Mouse (Mus musculus) midbrain, embryonic 13.5 days (tissue): Measurements from ENCODE around the gene Tex9. TPM values are rescaled to one million over a fixed set of nuclear protein-coding genes. Genes with fewer than 3 reads are reported as not detected.
A peak's percentile ranks its signal among the peaks of the same experiment; 100 is the strongest.

Experiments used
- ATAC-seq: fragments of 200-750 bp; cut with Nextera tagmentation; 2 replicates; pipeline ENCODE4 v1.8.0; 2017; ENCODE audit warnings: mild to moderate bottlenecking, moderate TSS enrichment, moderate library complexity
- H3K27ac ChIP-seq: fragments of 300-500 bp; sonication (generic); 2 replicates; pipeline ENCODE4 v1.5.1; 2015; ENCODE audit warnings: inconsistent platforms, mild to moderate bottlenecking, moderate library complexity
- H3K27me3 ChIP-seq: fragments of 300-500 bp; sonication (generic); 2 replicates; pipeline ENCODE4 v1.6.1; 2015; ENCODE audit warnings: mild to moderate bottlenecking, inconsistent platforms
- H3K36me3 ChIP-seq: fragments of 300-500 bp; sonication (generic); 2 replicates; pipeline ENCODE4 v1.6.1; 2015; ENCODE audit warnings: mild to moderate bottlenecking, inconsistent platforms
- H3K4me1 ChIP-seq: fragments of 300-500 bp; sonication (generic); replicated peaks from 2 replicates; pipeline ENCODE4 v1.6.1; 2015; ENCODE audit warnings: inconsistent platforms
- H3K4me2 ChIP-seq: fragments of 300-500 bp; sonication (generic); replicated peaks from 2 replicates; pipeline ENCODE4 v1.6.1; 2015; ENCODE audit warnings: moderate library complexity, mild to moderate bottlenecking, inconsistent platforms
- H3K4me3 ChIP-seq: fragments of 300-500 bp; sonication (generic); replicated peaks from 2 replicates; pipeline ENCODE4 v1.5.1; 2015; ENCODE audit warnings: mild to moderate bottlenecking, inconsistent platforms
- H3K9ac ChIP-seq: fragments of 300-500 bp; sonication (generic); replicated peaks from 2 replicates; pipeline ENCODE4 v1.6.1; 2015; ENCODE audit warnings: mild to moderate bottlenecking, inconsistent platforms
- H3K9me3 ChIP-seq: fragments of 300-500 bp; sonication (generic); 2 replicates; pipeline ENCODE4 v1.6.1; 2016; ENCODE audit warnings: mild to moderate bottlenecking, inconsistent platforms
- WGBS: fragments of 180-500 bp; shearing (Covaris S2); methylation state at CpG from one replicate; pipeline ENCODE4 v1.1.7; 2015; 5-methylcytosine and 5-hydroxymethylcytosine counted together
- polyA plus RNA-seq: library from polyadenylated mRNA; unstranded; fragments of >200 nt; fragmentation: Nextera tagmentation; extraction: Ambion mirVana; gene quantifications from 2 replicates; pipeline ENCODE4 v1.2.1, GENCODE M21; 2015

The Tex9 gene
- polyA plus RNA-seq, 1 experiment from 2014 or later = 50.7 TPM

DNA sequence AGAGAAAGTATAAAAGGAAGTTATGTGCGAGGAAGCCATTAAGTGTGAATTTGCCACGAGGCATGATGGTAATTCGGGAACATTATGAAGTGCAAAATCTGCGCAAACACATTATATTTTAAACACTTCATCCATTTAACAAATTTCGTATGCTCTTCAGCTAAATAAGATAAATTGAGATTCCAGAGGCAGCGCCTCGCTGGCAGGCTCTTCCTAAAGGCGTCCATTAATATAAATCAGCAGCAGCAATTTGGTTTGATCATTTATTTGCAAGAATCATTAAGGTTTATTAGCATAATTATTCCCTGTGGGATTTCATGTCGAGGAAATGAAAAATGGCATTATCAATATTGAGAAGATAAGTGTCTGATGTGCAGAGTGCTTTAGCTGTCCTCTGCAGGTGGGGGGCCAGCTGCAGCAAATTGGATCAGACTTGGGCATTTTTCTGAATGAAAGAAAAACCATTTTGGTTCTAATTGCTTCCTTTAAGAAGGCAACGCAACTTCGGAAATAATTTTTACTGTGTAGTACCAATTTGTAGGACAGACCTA lies 66.6 kb downstream of the Tex9 start:
- Histone ChIP-seq H3K4me3 (no peak overlapping the region), H3K4me1 (peaks cover 24% of the 10 kb centered on the region), H3K36me3 (no peaks in the 10 kb centered on the region), H3K9me3 (no peaks in the 10 kb centered on the region), H3K9ac (no peak overlapping the region), H3K4me2 (no peak overlapping the region), H3K27me3 (no peaks in the 10 kb centered on the region), H3K27ac (no peak overlapping the region)
- no peak for ATAC-seq
- 72% methylated on average over 11 of the region's 11 CpGs for WGBS

DNA sequence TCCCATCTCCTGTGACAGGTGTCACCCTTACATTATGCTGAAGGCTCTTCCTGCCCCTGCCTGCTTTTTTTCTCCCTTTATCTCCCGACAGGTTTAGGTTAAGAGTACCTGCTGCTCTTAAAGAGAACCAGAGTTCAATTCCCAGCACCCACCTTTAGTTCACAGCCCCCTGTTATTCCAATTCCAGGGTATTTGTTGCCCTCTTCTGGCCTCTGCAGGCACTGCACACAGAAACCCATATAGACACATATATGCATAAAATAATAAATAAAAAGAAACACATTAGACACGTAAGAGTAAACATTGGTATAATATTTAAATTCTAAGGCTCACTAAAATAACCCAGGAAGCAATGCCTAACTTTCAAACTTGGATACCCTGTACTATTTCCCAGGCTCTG lies 69.3 kb downstream of the Tex9 start:
- H3K27me3 ChIP-seq = no peaks in the 10 kb centered on the region
- no peak overlapping the region for H3K9ac ChIP-seq
- H3K27ac ChIP-seq = peak overlapping the region; percentile 63; the same call in 1 of the 2 replicates
- H3K4me1 ChIP-seq = peaks cover 24% of the 10 kb centered on the region
- no peaks in the 10 kb centered on the region for H3K36me3 ChIP-seq
- ATAC-seq = no peak
- no peak overlapping the region for H3K4me2 ChIP-seq
- no peak overlapping the region for H3K4me3 ChIP-seq
- 89% methylated on average over 2 of the region's 2 CpGs for WGBS
- H3K9me3 ChIP-seq = no peaks in the 10 kb centered on the region

- Histone ChIP-seq H3K4me1 (peaks cover 24% of the 10 kb centered on the region), H3K27me3 (no peaks in the 10 kb centered on the region), H3K9ac (no peak overlapping the region), H3K27ac (peak overlapping the region; percentile 63), H3K4me2 (no peak overlapping the region), H3K4me3 (no peak overlapping the region), H3K36me3 (no peaks in the 10 kb centered on the region), H3K9me3 (no peaks in the 10 kb centered on the region)
- 60% methylated on average over 11 of the region's 11 CpGs for WGBS
- peak; percentile 38; the same call in 1 of the 2 replicates for ATAC-seq
Observed at GRCm38 (mm10) chr9:72422284-72422683, 69.7 kb downstream of the Tex9 start.

- H3K4me1 ChIP-seq = peaks cover 23% of the 10 kb centered on the region
- no peak for ATAC-seq
- 88% methylated on average over 3 of the region's 3 CpGs for WGBS
Observed at GRCm38 (mm10) chr9:72420490-72420889, 71.5 kb downstream of the Tex9 start.

DNA sequence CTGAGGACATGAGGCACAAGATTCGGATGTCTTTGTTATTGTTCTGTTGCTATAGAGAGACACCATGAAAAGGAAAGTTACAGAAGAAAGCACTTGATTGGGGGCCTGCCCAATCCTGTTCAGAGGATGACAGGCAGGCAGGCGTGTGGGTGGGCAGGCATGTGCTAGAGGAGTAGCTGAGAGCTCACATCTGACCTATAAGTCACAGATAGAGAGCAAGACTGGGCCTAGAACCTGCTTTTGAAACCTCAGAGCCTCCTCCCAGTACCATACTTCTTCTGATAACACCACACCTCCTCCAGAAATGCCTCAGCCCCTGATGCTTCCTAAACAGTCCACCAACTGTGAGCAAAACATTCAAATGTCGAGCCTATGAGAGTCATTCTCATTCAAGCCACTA lies 73.6 kb downstream of the Tex9 start:
- Histone ChIP-seq H3K4me2 (no peak overlapping the region), H3K4me3 (no peak overlapping the region), H3K27me3 (no peaks in the 10 kb centered on the region), H3K4me1 (peaks cover 18% of the 10 kb centered on the region), H3K9me3 (no peaks in the 10 kb centered on the region), H3K27ac (no peak overlapping the region), H3K9ac (no peak overlapping the region), H3K36me3 (no peaks in the 10 kb centered on the region)
- no peak for ATAC-seq
- WGBS = 79% methylated on average over 3 of the region's 3 CpGs

More at GRCm38 (mm10) chr9:72420490-72420889, 71.5 kb downstream of the Tex9 start:
- Histone ChIP-seq H3K27me3 (no peaks in the 10 kb centered on the region), H3K9me3 (no peaks in the 10 kb centered on the region), H3K27ac (no peak overlapping the region), H3K4me2 (no peak overlapping the region), H3K9ac (no peak overlapping the region), H3K36me3 (no peaks in the 10 kb centered on the region), H3K4me3 (no peak overlapping the region)

DNA sequence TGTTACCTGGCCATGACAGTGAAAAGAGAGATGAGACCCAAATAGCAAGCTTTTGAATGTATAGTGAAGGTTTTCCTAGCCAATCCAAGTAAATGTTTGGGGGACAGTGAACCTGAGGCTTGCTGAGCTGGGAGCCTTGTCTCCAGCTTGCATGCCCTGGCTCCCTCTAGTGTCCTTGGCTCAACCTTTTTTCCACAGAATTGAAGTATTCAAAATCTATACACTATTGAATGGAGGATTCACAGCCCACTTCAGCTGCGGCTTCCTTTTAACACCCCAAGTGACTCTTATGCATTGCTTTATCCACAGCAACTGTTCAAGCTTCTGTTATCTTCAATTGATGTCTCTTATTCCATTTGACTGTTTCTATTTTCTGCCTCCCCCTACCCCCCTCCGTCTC lies 80.3 kb downstream of the Tex9 start:
- ATAC-seq = no peak

GRCm38 (mm10) chr9:72409381-72410225 lies 82.4 kb downstream of the Tex9 start:
- no peak overlapping the region for H3K9ac ChIP-seq
- H3K4me3 ChIP-seq = no peak overlapping the region
- H3K36me3 ChIP-seq = no peaks in the 10 kb centered on the region
- no peaks in the 10 kb centered on the region for H3K27me3 ChIP-seq
- peak; percentile 73 for ATAC-seq
- H3K4me1 ChIP-seq = peaks cover 15% of the 10 kb centered on the region
- no peaks in the 10 kb centered on the region for H3K9me3 ChIP-seq
- H3K27ac ChIP-seq = 0 out of 2 replicates have a peak overlapping the region, but pooled peaks have one; percentile 0
- 31% methylated on average over 15 of the region's 15 CpGs for WGBS
- H3K4me2 ChIP-seq = peak overlapping the region; percentile 22; the same call in 1 of the 2 replicates

More for the DNA sequence above, 80.3 kb downstream of the Tex9 start:
- no peak overlapping the region for H3K4me3 ChIP-seq
- WGBS = 87% methylated on average over 2 of the region's 2 CpGs
- H3K27ac ChIP-seq = no peak overlapping the region
- no peak overlapping the region for H3K4me2 ChIP-seq
- H3K27me3 ChIP-seq = no peaks in the 10 kb centered on the region
- H3K9me3 ChIP-seq = no peaks in the 10 kb centered on the region
- peaks cover 15% of the 10 kb centered on the region for H3K4me1 ChIP-seq
- H3K9ac ChIP-seq = no peak overlapping the region
- H3K36me3 ChIP-seq = no peaks in the 10 kb centered on the region

DNA sequence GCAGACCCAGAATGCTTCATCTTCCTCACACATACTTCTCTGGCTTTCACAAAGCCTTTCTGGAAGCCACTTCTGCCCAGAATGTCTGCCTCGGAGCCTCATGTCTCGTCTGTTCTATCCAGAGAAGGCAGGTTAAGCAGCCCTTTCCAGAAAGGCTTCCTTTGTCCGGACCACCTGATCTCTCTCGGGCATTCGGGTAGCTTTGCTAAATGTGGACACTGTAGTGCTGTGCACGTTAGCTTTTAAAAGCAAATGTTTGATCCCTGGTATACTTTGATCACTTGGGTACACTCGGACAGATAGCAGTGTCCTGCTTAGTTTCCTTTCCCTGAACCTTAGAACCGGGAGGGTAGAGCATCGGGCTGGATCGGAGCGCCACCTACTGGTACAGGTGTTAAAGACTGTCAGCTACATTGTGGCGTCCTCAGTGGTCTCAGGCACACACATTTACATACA lies 83.9 kb downstream of the Tex9 start:
- H3K9me3 ChIP-seq = no peaks in the 10 kb centered on the region
- peaks cover 23% of the 10 kb centered on the region for H3K4me1 ChIP-seq
- H3K27ac ChIP-seq = no peak overlapping the region
- H3K9ac ChIP-seq = peak overlapping the region; percentile 46; the same call in 1 of the 2 replicates
- peak overlapping the region; percentile 45 for H3K4me2 ChIP-seq
- peak overlapping the region; percentile 18 for H3K4me3 ChIP-seq
- 11% methylated on average over 12 of the region's 12 CpGs for WGBS
- peak; percentile 87 for ATAC-seq
- no peaks in the 10 kb centered on the region for H3K36me3 ChIP-seq
- H3K27me3 ChIP-seq = no peaks in the 10 kb centered on the region

DNA sequence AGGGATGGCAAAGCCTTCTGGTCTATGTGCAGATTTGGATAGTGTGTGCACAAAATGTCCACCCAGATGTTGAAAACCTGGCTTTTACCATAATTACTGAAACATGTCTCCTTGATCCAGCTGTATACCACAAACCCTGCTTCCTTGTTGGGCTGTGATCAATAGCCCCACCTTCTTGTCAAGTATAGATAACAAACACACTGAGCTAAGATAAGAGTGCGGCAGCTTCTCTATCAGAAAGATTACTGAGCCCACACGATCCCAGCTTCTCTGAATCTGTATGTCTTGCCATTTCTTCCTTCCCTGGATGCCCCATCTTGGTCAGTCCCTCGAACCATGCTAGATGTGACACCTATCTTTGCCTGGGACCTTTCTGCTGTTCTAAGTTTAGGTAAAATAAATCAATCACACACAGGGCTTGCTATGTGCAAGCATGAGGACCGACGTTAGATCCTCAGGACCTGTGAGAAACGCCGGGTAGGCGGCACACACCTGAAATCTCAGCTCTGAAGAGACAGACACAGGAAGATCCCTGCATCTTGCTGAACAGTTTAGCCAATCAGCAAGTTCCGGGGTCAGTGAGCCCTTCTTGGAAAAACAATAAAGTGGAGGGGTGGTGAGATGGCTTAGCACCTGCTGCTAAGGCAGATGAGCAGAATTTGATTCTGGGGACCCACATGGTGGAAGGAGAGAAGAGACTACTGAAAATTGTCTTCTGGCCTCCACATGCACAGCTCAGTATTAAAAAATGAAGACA lies 86.0 kb downstream of the Tex9 start:
- Histone ChIP-seq H3K4me1 (peaks cover 23% of the 10 kb centered on the region), H3K9me3 (no peaks in the 10 kb centered on the region), H3K27me3 (no peaks in the 10 kb centered on the region), H3K4me3 (no peak overlapping the region), H3K4me2 (no peak overlapping the region), H3K36me3 (no peaks in the 10 kb centered on the region), H3K9ac (no peak overlapping the region), H3K27ac (no peak overlapping the region)
- 93% methylated on average over 9 of the region's 9 CpGs for WGBS
- ATAC-seq = no peak

DNA sequence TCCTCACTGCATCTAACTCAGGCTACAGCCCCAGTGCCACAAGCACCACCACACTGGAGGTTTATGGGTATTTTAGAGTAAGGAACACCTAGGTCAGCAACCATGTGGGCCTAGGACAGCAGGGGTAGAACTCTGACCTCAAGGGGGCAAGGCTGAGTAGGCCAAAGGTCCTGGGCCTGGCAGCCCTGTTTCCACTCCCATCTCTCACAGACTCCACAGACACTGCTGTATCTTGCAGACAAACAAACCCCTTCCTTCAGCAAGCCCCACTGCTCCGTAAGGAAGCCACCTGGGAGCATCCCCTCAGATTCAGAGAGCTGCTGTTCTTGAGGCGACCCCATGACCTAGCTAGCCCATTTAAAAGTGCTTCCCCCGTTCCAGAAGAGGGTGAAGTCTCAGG lies 87.1 kb downstream of the Tex9 start:
- no peak overlapping the region for H3K4me2 ChIP-seq
- no peaks in the 10 kb centered on the region for H3K36me3 ChIP-seq
- no peaks in the 10 kb centered on the region for H3K27me3 ChIP-seq
- whole genome bisulfite sequencing = 69% methylated on average over 3 of the region's 3 CpGs
- H3K4me1 ChIP-seq = peaks cover 28% of the 10 kb centered on the region
- H3K27ac ChIP-seq = no peak overlapping the region
- H3K4me3 ChIP-seq = no peak overlapping the region
- no peak overlapping the region for H3K9ac ChIP-seq
- ATAC-seq = no peak
- H3K9me3 ChIP-seq = no peaks in the 10 kb centered on the region

GRCm38 (mm10) chr9:72404446-72404845 lies 87.6 kb downstream of the Tex9 start:
- no peaks in the 10 kb centered on the region; the same call in 1 of the 2 replicates for H3K27me3 ChIP-seq
- no peaks in the 10 kb centered on the region for H3K9me3 ChIP-seq
- H3K9ac ChIP-seq = no peak overlapping the region
- H3K36me3 ChIP-seq = no peaks in the 10 kb centered on the region
- H3K4me1 ChIP-seq = peaks cover 25% of the 10 kb centered on the region
- 86% methylated on average over 8 of the region's 8 CpGs for WGBS
- H3K4me3 ChIP-seq = no peak overlapping the region
- H3K27ac ChIP-seq = no peak overlapping the region
- H3K4me2 ChIP-seq = no peak overlapping the region
- no peak for ATAC-seq

- Histone ChIP-seq H3K27ac (no peak overlapping the region), H3K9ac (no peak overlapping the region), H3K4me1 (peaks cover 17% of the 10 kb centered on the region), H3K27me3 (no peaks in the 10 kb centered on the region; the same call in 1 of the 2 replicates), H3K4me2 (no peak overlapping the region), H3K9me3 (no peaks in the 10 kb centered on the region), H3K4me3 (no peak overlapping the region), H3K36me3 (no peaks in the 10 kb centered on the region)
- ATAC-seq = no peak
- 65% methylated on average over 6 of the region's 6 CpGs for WGBS
Observed at GRCm38 (mm10) chr9:72403421-72403820, 88.6 kb downstream of the Tex9 start.
